Mouse (Mus musculus) C2C12 (cell line): Measurements from ENCODE around the gene Tnr.

Source experiments
- CTCF ChIP-seq: IDR thresholded peaks from one replicate; pipeline ENCODE4 v1.5.1; 2011; ENCODE audit not compliant: control insufficient read depth, insufficient read depth, insufficient read length
- MAX ChIP-seq: IDR thresholded peaks from one replicate; pipeline ENCODE4 v1.6.1; 2011; ENCODE audit warnings: mild to moderate bottlenecking, control low read depth
- MYOD1 ChIP-seq: IDR thresholded peaks from one replicate; pipeline ENCODE4 v1.6.1; 2011; ENCODE audit warnings: low read depth; ENCODE audit not compliant: control insufficient read depth, insufficient read length
- MYOG ChIP-seq: IDR thresholded peaks from one replicate; pipeline ENCODE4 v1.6.1; 2011; ENCODE audit not compliant: control insufficient read depth, insufficient read length; ENCODE audit errors: extremely low read depth
- USF1 ChIP-seq: IDR thresholded peaks from one replicate; pipeline ENCODE4 v1.6.1; 2011; ENCODE audit warnings: low read depth, mild to moderate bottlenecking, control low read depth, moderate library complexity

GRCm38 (mm10) chr1:159809493-159809892 lies 285.9 kb downstream of the Tnr start:
- TF ChIP-seq CTCF = no peak
- no peak for TF ChIP-seq MYOD1
- no peak for TF ChIP-seq USF1
- no peak for TF ChIP-seq MAX
- no peak for TF ChIP-seq MYOG
